Mouse (Mus musculus) testis, postnatal 10 days (tissue): ENCODE measurements at regions not wholly inside any gene's neighbourhood (a gene's known extent, or its start where the extent isn't known, plus 50 kb on each side); places are given as distances from the start of the nearest gene placed in this dataset.

Experiments
- DNase-seq: peaks from one replicate; pipeline ENCODE4 v3.0.0; 2021; ENCODE audit warnings: low spot score

DNA sequence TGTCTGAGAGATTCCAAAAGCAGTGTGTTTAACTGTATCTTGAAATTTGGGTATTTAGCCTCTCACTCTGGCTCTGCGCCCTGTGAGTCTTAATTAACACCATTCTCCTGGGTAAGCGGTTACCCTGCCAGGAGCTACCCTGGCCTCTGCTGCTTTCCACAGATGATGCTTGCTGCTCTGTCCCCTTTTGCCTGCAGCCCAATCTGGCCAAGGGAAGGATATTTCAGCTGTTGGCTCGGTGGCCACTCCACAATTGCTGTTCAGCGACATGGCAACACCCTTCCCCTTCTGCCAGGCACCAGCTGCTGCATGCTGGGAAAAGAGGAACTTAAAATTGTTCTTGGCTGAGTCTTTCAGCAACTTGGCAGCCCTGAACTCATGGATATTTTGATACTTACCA is 707.4 kb upstream of the Tmpo start:
- DNase-seq = no peak

DNA sequence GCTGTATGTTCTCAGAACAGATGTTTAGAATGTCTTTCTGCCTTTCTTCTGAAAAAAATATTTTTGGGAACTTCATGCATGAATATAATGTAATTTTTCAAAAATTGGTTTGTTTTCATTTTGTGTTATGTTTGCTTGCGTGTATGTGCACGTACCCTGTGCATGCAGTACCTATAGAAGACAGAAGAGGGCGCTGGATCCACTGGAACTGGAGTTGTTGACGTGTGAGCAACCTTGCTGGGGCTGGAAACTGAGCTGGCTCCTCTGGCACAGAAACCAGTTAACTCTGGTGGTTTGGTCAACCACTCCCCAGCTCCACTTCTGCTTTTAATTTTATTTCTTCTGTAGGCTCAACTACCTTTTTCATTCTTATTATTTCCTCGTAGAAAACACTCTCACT is 702.0 kb upstream of the Tmpo start:
- peak; percentile 46 for DNase-seq

DNA sequence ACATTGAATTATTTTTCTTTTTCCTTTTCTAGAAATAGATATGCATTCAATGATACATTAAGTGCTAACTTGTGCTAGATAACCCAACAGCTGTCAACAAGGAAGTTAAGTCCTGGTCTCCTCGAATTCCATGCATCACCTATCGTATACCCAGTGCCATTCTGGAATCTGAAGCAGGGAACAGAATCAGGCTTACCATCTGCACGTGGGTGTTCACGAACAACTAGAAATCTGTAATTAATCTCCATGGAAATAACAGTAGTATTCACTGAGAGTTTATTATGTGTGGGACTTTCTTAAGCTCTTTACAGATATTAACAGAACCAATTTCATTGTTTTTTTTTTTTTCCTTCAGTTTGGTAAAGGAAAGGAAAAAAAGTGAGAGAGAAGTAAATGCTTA is 701.4 kb upstream of the Tmpo start:
- no peak for DNase-seq

DNA sequence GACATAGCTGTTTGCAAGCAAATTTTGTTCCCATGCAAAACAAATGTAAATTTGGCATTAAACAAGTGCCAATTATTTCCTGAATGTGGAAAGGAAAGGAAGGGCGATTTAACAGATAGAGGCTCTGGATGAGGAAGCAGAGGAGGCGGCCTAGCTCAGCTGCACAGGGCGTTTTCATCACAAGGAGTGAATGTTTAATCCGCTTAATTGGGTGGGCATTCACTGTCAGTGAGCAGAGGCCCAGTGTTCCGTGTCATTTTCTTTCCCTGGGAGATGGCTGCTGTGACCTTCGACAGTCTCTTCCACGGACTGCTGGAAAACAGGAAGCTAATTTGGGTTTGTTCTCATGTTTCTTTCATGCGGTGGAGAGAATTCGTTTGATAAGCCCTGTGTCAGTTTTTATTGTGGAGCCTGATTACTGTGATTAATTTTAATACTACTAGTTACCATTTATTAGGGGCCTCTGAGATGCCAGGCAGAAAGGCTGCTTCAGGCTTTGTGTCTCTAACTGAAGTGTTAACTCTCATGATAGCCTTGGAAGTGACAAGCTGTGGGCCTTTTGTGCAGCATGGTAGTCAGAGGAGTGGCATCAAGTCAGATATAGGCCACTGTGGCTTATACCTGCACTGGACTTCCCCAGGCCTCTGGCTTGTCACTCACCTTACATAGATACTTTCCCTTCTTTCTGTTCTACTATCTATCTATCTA is 700.6 kb upstream of the Tmpo start:
- no peak for DNase-seq

DNA sequence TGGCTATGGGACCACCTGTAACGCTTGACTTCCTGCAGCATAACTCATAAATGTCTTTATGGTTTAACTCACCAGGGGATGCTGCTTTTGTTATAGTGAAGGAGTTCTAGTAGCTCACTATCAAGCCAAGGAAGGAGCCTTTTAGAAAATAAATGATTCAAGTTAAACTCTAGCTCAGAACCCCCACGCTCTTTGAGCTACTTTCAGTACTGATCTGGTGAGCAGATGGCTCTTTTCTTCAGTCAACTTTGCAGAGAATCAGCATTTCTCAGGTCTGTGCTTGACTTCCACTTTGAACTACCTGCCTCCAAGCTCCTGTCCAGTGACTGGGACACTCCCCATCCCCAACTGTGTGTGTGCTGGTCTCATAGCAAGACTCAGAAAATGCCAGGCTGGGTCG is 694.3 kb upstream of the Tmpo start:
- DNase-seq = no peak

DNA sequence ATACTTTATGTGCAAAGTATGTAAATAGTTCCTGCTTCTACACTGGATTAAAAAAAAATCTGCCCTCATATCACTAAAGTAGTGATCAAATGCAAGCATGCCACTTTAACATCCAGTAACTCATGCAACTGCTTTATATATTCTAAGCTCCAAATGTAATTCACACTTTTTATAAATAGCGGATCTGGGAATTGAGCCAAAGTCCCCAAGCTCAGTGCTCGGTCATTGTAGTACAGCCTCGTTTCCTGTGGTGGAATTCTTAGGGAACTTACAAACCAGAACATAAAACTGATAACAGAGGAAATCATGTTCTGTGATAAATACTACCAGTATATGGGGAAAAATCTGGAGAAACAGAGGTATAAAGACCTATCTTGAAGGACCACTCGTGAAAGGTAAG is 690.1 kb upstream of the Tmpo start:
- DNase-seq = no peak

DNA sequence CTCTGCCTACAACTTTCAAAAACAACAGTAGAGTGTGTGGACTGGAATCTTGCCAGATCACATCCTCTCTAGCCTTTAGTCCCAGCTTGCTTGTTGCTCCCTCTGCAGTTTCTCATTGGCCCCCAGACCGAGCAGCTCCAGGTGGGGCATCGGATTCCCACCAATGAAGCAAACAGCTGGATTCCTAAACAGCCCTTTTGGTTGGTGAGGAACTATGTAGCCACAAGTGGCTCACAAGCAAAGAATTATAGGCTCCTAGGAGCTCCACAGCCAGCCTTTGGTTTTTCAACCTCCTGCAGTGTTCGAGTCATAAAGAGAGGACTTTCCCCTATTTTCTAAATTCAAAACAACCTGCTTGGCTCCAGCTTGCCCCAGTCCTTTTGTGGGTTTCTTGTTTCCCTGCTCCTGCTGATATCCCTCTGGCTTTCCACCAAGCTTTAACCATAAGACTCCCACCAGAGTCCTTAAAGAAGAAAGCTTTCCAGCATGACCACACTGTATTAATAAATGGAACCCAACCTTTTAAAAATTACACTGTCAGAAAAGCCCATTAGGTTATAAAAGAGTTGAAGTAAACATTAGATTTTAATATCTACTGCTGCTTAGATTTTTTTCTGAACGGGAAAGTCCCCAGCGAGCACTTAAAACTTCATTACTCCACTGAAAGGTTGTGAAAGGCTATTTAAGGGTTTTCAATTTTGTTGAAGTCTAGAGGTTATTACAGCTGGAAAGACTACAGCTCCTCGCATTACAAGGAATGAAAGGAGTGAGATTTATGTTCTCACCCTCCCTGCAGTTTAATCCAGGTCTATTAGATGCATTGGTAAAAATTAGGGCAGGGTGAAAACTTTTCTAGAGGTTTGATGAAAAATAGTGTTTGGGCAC is 677.8 kb upstream of the Tmpo start:
- no peak for DNase-seq

DNA sequence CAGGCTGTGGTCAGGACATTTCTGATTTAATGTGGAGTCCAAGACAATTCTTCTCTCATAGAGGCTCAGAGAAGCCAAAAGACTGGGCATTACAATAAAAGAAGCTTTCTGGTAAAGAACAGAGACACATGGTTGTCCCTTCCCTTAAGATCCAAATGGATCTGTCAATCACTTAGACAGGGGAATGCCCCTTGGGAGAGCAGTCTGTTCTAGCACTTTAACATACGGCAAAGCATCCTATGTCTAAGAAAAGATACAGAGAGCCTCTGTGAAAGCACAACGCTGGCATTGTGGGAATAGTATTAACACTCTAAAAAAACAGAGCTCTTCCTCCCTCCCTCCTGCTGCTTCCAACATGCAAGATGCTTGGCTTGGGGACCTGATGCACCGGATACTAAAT is 646.0 kb upstream of the Tmpo start:
- DNase-seq = no peak

DNA sequence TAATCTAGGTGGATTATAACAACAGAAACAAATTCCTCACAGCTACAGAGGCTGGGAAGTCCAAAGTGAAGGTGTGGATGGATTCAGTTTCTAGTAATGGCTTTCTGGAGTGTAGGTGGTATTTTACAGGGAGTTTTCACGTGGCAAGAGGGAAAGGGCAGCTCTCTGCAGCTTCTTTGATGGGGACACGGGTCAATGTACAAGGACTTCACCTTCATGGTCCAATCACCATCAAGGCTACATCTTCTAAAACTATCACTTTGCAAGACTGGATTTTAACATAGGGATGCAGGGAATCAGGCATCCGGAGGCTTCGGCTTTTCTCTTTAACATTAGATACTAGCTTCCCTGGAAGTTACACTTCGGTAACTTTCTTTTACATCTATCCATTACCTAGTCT is 642.4 kb upstream of the Tmpo start:
- no peak for DNase-seq

DNA sequence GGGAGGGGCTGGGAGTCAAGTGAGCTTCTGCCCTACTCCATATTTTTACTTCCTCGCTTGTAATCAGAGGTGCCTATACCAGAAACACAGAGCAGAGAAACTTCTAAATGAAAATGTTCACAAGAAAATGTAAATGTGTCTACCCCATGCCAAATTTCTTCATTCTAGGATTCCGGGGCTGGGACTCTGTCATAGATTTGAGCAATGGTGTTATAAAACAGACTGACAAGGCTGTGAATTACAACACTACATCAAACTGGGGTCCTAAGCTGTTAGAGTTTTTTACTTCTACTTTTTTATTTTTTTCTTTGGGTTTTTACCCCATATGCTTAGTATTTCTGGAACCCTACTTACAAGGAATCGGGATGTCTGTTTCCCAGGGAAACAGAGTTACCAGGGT is 623.8 kb upstream of the Tmpo start:
- no peak for DNase-seq
